Mouse (Mus musculus) myocyte (in vitro differentiated cells): ENCODE results near the gene Slc31a1. TPM values are rescaled to one million over a fixed set of nuclear protein-coding genes. Genes with fewer than 3 reads are reported as not detected.

Experiments
- H3K27me3 ChIP-seq: one replicate; pipeline ENCODE4 v1.6.1; 2011; ENCODE audit not compliant: control insufficient read depth, insufficient read depth, insufficient read length
- H3K36me3 ChIP-seq: one replicate; pipeline ENCODE4 v1.6.1; 2011; ENCODE audit not compliant: control insufficient read depth, insufficient read depth
- H3K4me2 ChIP-seq: one replicate; pipeline ENCODE4 v1.6.1; 2011; ENCODE audit warnings: low read depth, control low read depth
- H3K4me3 ChIP-seq: one replicate; pipeline ENCODE4 v1.5.1; 2011; ENCODE audit warnings: mild to moderate bottlenecking, control low read depth, moderate library complexity
- H3K79me2 ChIP-seq: one replicate; pipeline ENCODE4 v1.6.1; 2011; ENCODE audit not compliant: control insufficient read depth, insufficient read depth
- H3ac ChIP-seq: one replicate; pipeline ENCODE4 v1.6.1; 2011; ENCODE audit not compliant: control insufficient read depth, insufficient read length
- CEBPB ChIP-seq: IDR thresholded peaks from 2 replicates; pipeline ENCODE4 v1.6.1; 2011; ENCODE audit warnings: mild to moderate bottlenecking, moderate library complexity; ENCODE audit not compliant: poor library complexity, insufficient read depth, severe bottlenecking
- E2F4 ChIP-seq: IDR thresholded peaks from one replicate; pipeline ENCODE4 v1.6.1; 2011; ENCODE audit warnings: mild to moderate bottlenecking, control low read depth, moderate library complexity; ENCODE audit not compliant: insufficient read depth
- MAX ChIP-seq: IDR thresholded peaks from one replicate; pipeline ENCODE4 v1.6.1; 2011; ENCODE audit warnings: low read depth, mild to moderate bottlenecking, control low read depth
- MYOD1 ChIP-seq, 3 experiments: IDR thresholded peaks; one replicate each; pipeline ENCODE4 v1.6.1; 2011; ENCODE audit warnings: control low read depth in 2 of 3, low read depth in 2 of 3, mild to moderate bottlenecking in 2 of 3, moderate library complexity in 1 of 3; ENCODE audit not compliant: insufficient read length in 2 of 3, control insufficient read depth in 1 of 3
- MYOG ChIP-seq, 3 experiments: IDR thresholded peaks; one replicate each; pipeline ENCODE4 v1.6.1; 2011; ENCODE audit warnings: control low read depth in 2 of 3, low read depth in 2 of 3, mild to moderate bottlenecking in 2 of 3; ENCODE audit not compliant: insufficient read length in 2 of 3, control insufficient read depth in 1 of 3, insufficient read depth in 1 of 3
- POLR2A ChIP-seq: IDR thresholded peaks from one replicate; pipeline ENCODE4 v1.6.1; 2011; ENCODE audit warnings: low read depth, mild to moderate bottlenecking, control low read depth, moderate library complexity; ENCODE audit not compliant: insufficient read length
- POLR2AphosphoS2 ChIP-seq: IDR thresholded peaks from one replicate; pipeline ENCODE4 v1.6.1; 2011; ENCODE audit warnings: low read depth, control low read depth; ENCODE audit not compliant: insufficient read length
- REST ChIP-seq: IDR thresholded peaks from one replicate; pipeline ENCODE4 v1.6.1; 2011; ENCODE audit warnings: mild to moderate bottlenecking, control low read depth, moderate library complexity; ENCODE audit not compliant: insufficient read depth, insufficient read length
- SRF ChIP-seq: IDR thresholded peaks from one replicate; pipeline ENCODE4 v1.6.1; 2011; ENCODE audit warnings: low read depth; ENCODE audit not compliant: control insufficient read depth, insufficient read length
- TCF12 ChIP-seq: IDR thresholded peaks from one replicate; pipeline ENCODE4 v1.6.1; 2011; ENCODE audit warnings: mild to moderate bottlenecking, control low read depth; ENCODE audit not compliant: poor library complexity, insufficient read depth, severe bottlenecking
- TCF3 ChIP-seq: IDR thresholded peaks from one replicate; pipeline ENCODE4 v1.6.1; 2011; ENCODE audit warnings: low read depth, control low read depth; ENCODE audit not compliant: insufficient read length
- USF1 ChIP-seq: IDR thresholded peaks from one replicate; pipeline ENCODE4 v1.6.1; 2011; ENCODE audit warnings: low read depth, mild to moderate bottlenecking, control low read depth, moderate library complexity
- polyA plus RNA-seq: library from polyadenylated mRNA; unstranded; fragments of >200 nt; fragmentation: generic; extraction: Trizol; gene quantifications from one replicate; pipeline ENCODE4 v1.2.1, GENCODE M21; 2012; ENCODE audit warnings: missing spikeins

The Slc31a1 gene
- polyA plus RNA-seq, 1 experiment = 22.5 TPM

GRCm38 (mm10) chr4:62376123-62376522, 15.6 kb downstream of the Slc31a1 start:
- no peaks in the 10 kb centered on the region for H3K36me3 ChIP-seq
- H3K4me3 ChIP-seq = no peak overlapping the region
- H3K79me2 ChIP-seq = peaks cover 26% of the 10 kb centered on the region
- H3K4me2 ChIP-seq = no peak overlapping the region
- no peak overlapping the region for H3ac ChIP-seq
- TF ChIP-seq CEBPB = no peak
- no peak for TF ChIP-seq TCF12
- no peak for TF ChIP-seq MYOD1 (IDR thresholded peaks at IDR 0.05; ENCODE audit: control insufficient read depth in 1 of 3, insufficient read length in 2 of 3, low read depth in 2 of 3)
- TF ChIP-seq POLR2AphosphoS2 = no peak
- no peak for TF ChIP-seq POLR2A
- TF ChIP-seq MYOG (IDR thresholded peaks at IDR 0.05; ENCODE audit: control insufficient read depth in 1 of 3, insufficient read depth in 1 of 3, insufficient read length in 2 of 3, low read depth in 2 of 3) = no peak
- no peak for TF ChIP-seq USF1
- TF ChIP-seq TCF3 = no peak
- no peaks in the 10 kb centered on the region for H3K27me3 ChIP-seq

DNA sequence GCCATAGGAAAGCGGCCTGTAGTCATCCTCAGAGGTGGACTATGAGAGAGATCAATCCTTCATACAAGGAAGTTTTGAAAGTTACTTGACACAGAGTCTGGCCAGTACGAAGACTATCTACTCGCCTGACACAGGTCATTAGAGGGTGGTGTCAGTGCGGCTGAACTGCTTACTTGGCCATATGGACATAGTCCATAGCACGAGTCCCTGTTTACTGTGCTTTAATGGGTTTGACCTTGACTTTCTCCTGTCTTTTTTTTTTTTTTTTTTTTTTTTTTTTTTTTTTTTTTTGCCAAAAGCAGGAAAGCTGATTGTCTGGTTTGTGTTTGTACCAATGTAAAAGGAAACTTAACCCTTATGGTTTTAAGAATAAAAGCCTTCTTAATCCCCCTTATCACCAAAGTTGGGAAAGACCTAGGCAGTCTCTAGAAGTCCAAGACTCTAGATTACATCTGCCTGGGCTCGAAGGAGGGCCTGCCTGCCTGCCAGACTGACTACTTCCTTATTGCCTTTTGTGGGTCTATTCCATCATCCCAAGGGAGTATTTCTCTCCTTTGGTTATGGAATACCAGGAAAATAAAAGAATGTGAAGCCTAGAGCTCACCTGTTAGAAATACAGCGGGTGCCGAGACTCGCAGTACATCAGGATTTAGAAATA, 19.3 kb downstream of the Slc31a1 start:
- no peak overlapping the region for H3ac ChIP-seq

DNA sequence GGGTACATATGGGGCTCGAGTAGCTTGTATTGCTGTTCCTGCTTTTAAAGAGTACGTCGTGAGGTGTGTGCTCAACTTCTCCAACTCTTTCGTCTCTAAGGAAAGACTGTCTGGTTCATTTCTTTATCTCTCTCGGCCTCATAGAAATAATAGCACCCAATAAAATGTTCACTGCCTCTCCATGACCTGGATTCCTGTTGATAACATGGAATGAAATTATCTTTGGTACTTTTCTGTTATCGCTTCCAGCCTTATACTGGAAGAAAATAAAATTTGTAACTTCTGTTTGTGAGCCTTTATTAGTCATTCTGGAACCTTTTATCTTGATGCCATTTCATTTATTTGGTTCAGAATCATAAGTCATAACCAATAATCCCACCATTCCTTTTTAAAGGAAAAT, 22.7 kb downstream of the Slc31a1 start:
- peaks cover 10% of the 10 kb centered on the region for H3K36me3 ChIP-seq
- no peak for TF ChIP-seq MAX
- TF ChIP-seq REST = no peak
- no peak overlapping the region for H3K4me2 ChIP-seq
- no peaks in the 10 kb centered on the region for H3K79me2 ChIP-seq
- H3ac ChIP-seq = no peak overlapping the region
- no peak overlapping the region for H3K4me3 ChIP-seq
- H3K27me3 ChIP-seq = no peaks in the 10 kb centered on the region

More for the DNA sequence above, 19.3 kb downstream of the Slc31a1 start:
- H3K36me3 ChIP-seq = no peaks in the 10 kb centered on the region
- H3K4me3 ChIP-seq = no peak overlapping the region
- peaks cover 7% of the 10 kb centered on the region for H3K79me2 ChIP-seq
- H3K27me3 ChIP-seq = no peaks in the 10 kb centered on the region
- no peak overlapping the region for H3K4me2 ChIP-seq
- no peak for TF ChIP-seq SRF
- no peak for TF ChIP-seq REST
- TF ChIP-seq MYOD1 (IDR thresholded peaks at IDR 0.05; ENCODE audit: control insufficient read depth in 1 of 3, insufficient read length in 2 of 3, low read depth in 2 of 3) = no peak
- TF ChIP-seq POLR2A = no peak
- no peak for TF ChIP-seq TCF3
- no peak for TF ChIP-seq USF1
- TF ChIP-seq MYOG (IDR thresholded peaks at IDR 0.05; ENCODE audit: control insufficient read depth in 1 of 3, insufficient read depth in 1 of 3, insufficient read length in 2 of 3, low read depth in 2 of 3) = no peak
- no peak for TF ChIP-seq E2F4
- no peak for TF ChIP-seq POLR2AphosphoS2
- no peak for TF ChIP-seq TCF12
- TF ChIP-seq CEBPB = no peak
- TF ChIP-seq MAX = no peak

GRCm38 (mm10) chr4:62383752-62384151, 23.2 kb downstream of the Slc31a1 start:
- TF ChIP-seq MAX = no peak
- no peak for TF ChIP-seq SRF
- no peak for TF ChIP-seq MYOG (IDR thresholded peaks at IDR 0.05; ENCODE audit: control insufficient read depth in 1 of 3, insufficient read depth in 1 of 3, insufficient read length in 2 of 3, low read depth in 2 of 3)
- TF ChIP-seq E2F4 = no peak
- no peak for TF ChIP-seq CEBPB
- TF ChIP-seq TCF12 = no peak
- TF ChIP-seq POLR2AphosphoS2 = no peak
- no peak for TF ChIP-seq USF1
- TF ChIP-seq POLR2A = no peak
- TF ChIP-seq REST = no peak
- TF ChIP-seq MYOD1 (IDR thresholded peaks at IDR 0.05; ENCODE audit: control insufficient read depth in 1 of 3, insufficient read length in 2 of 3, low read depth in 2 of 3) = no peak
- TF ChIP-seq TCF3 = no peak
- Histone ChIP-seq H3K27me3 (no peaks in the 10 kb centered on the region), H3ac (no peak overlapping the region), H3K4me3 (no peak overlapping the region), H3K79me2 (no peaks in the 10 kb centered on the region), H3K4me2 (no peak overlapping the region), H3K36me3 (peaks cover 13% of the 10 kb centered on the region)

DNA sequence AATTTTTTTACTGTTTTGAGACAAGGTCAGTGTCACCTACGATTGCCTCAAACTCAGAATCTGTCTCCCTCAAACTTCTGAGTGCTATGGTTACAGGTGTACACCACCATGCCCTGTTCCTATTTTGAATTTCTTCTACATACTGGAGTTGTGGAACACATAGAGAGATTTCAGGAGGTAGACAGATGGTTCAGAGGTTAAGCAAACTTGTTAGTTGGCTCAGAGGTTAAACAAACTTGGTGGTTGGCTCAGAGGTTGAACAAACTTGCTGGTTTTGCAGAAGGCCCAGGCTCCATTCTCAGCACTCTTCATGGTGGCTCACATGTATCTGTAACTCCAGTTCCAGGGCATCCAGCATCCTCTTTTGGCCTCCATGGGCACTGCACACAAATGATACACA, 23.6 kb downstream of the Slc31a1 start:
- Histone ChIP-seq H3K79me2 (no peaks in the 10 kb centered on the region), H3K4me3 (no peak overlapping the region), H3K27me3 (no peaks in the 10 kb centered on the region)

More for the DNA sequence above, 23.6 kb downstream of the Slc31a1 start:
- TF ChIP-seq TCF12 (no peak), POLR2AphosphoS2 (no peak), REST (no peak)
- H3K36me3 ChIP-seq = peaks cover 17% of the 10 kb centered on the region
- no peak overlapping the region for H3K4me2 ChIP-seq
- no peak overlapping the region for H3ac ChIP-seq
